Comparison of ENCODE assay signal across 29 mouse cellular contexts in genomic region chr1:61849029-61849714, GRCm38 (mm10).
A peak's percentile ranks its signal among the peaks of the same experiment; 100 is the strongest.
DNase-seq lines count a peak whose midpoint lies in the region; ATAC-seq lines count a peak whose summit lies in the region.
"Had no signal": no experiment of that assay in that cellular context is flagged by ENCODE, and none has a peak within 500 bp of the region (broad histone marks: within the 10 kb centered on the region; RNA-seq: fewer than 3 reads in every experiment).

No protein-coding gene starts in this region.

- no peaks in the 10 kb centered on the region for H3K36me3 ChIP-seq in heart, embryonic 13.5 days
- no peaks in the 10 kb centered on the region for H3K36me3 ChIP-seq in heart, embryonic 12.5 days
- no peaks in the 10 kb centered on the region for H3K36me3 ChIP-seq in neural tube, embryonic 13.5 days
- H3K36me3 ChIP-seq in midbrain, embryonic 15.5 days (replicated peaks): no peaks in the 10 kb centered on the region
- H3K36me3 ChIP-seq: embryonic facial prominence, embryonic 12.5 days; intestine, embryonic 15.5 days; liver, embryonic 12.5 days; neural tube, embryonic 12.5 days; stomach, embryonic 15.5 days had no signal

- no peak overlapping the region for H3K9ac ChIP-seq in heart, embryonic 13.5 days
- H3K9ac ChIP-seq in heart, embryonic 12.5 days: no peak overlapping the region
- H3K9ac ChIP-seq in neural tube, embryonic 13.5 days: no peak overlapping the region
- H3K9ac ChIP-seq in midbrain, embryonic 15.5 days: no peak overlapping the region
- H3K9ac ChIP-seq: embryonic facial prominence, embryonic 12.5 days; intestine, embryonic 15.5 days; liver, embryonic 12.5 days; liver, postnatal 0 days; neural tube, embryonic 12.5 days; stomach, embryonic 15.5 days had no signal

- peaks cover 20% of the 10 kb centered on the region for H3K4me1 ChIP-seq in heart, embryonic 13.5 days
- peaks cover 13% of the 10 kb centered on the region for H3K4me1 ChIP-seq in heart, embryonic 12.5 days (replicated peaks)
- peaks cover 5% of the 10 kb centered on the region; the same call in 1 of the 2 replicates for H3K4me1 ChIP-seq in neural tube, embryonic 13.5 days (replicated peaks)
- peaks cover 6% of the 10 kb centered on the region; the same call in 1 of the 2 replicates for H3K4me1 ChIP-seq in midbrain, embryonic 15.5 days
- H3K4me1 ChIP-seq: embryonic facial prominence, embryonic 12.5 days; intestine, embryonic 15.5 days; liver, embryonic 12.5 days; neural tube, embryonic 12.5 days; stomach, embryonic 15.5 days had no signal

- WGBS in heart, embryonic 13.5 days: 38% methylated on average over 6 of the region's 6 CpGs
- WGBS in heart, embryonic 12.5 days: 51% methylated on average over 6 of the region's 6 CpGs
- WGBS in neural tube, embryonic 13.5 days: 72% methylated on average over 6 of the region's 6 CpGs
- WGBS in midbrain, embryonic 15.5 days: 63% methylated on average over 6 of the region's 6 CpGs

- no peaks in the 10 kb centered on the region for H3K27me3 ChIP-seq in heart, embryonic 13.5 days (replicated peaks)
- no peaks in the 10 kb centered on the region for H3K27me3 ChIP-seq in heart, embryonic 12.5 days (replicated peaks)
- H3K27me3 ChIP-seq in neural tube, embryonic 13.5 days: no peaks in the 10 kb centered on the region
- H3K27me3 ChIP-seq in midbrain, embryonic 15.5 days (replicated peaks): no peaks in the 10 kb centered on the region
- H3K27me3 ChIP-seq: embryonic facial prominence, embryonic 12.5 days; intestine, embryonic 15.5 days; liver, embryonic 12.5 days; neural tube, embryonic 12.5 days; stomach, embryonic 15.5 days had no signal

- no peak overlapping the region for H3K4me3 ChIP-seq in heart, embryonic 13.5 days
- H3K4me3 ChIP-seq in heart, embryonic 12.5 days: no peak overlapping the region
- no peak overlapping the region for H3K4me3 ChIP-seq in neural tube, embryonic 13.5 days
- H3K4me3 ChIP-seq in midbrain, embryonic 15.5 days: no peak overlapping the region
- H3K4me3 ChIP-seq: embryonic facial prominence, embryonic 12.5 days; intestine, embryonic 15.5 days; layer of hippocampus, adult 2 months; left cerebral cortex, adult 2 months; liver, embryonic 12.5 days; neural tube, embryonic 12.5 days; stomach, embryonic 15.5 days had no signal

- no peak for ATAC-seq in heart, embryonic 13.5 days (ENCODE audit: extremely low read depth, insufficient number of reproducible peaks, low FRiP score, low TSS enrichment)
- ATAC-seq in heart, embryonic 12.5 days (ENCODE audit: insufficient number of reproducible peaks, low FRiP score): no peak
- no peak for ATAC-seq in neural tube, embryonic 13.5 days (ENCODE audit: low read depth)
- no peak for ATAC-seq in midbrain, embryonic 15.5 days (replicated peaks)
- ATAC-seq: CD4-positive, CD25-positive, alpha-beta regulatory T cell, adult 4 months; hindbrain, postnatal 0 days; intestine, embryonic 15.5 days; liver, embryonic 12.5 days; liver, postnatal 0 days had no signal

- peak overlapping the region; percentile 48 for H3K4me2 ChIP-seq in heart, embryonic 13.5 days
- H3K4me2 ChIP-seq in heart, embryonic 12.5 days: no peak overlapping the region
- no peak overlapping the region for H3K4me2 ChIP-seq in neural tube, embryonic 13.5 days
- no peak overlapping the region for H3K4me2 ChIP-seq in midbrain, embryonic 15.5 days
- H3K4me2 ChIP-seq: embryonic facial prominence, embryonic 12.5 days; intestine, embryonic 15.5 days; liver, embryonic 12.5 days; neural tube, embryonic 12.5 days; stomach, embryonic 15.5 days had no signal

- no peaks in the 10 kb centered on the region for H3K9me3 ChIP-seq in heart, embryonic 13.5 days
- H3K9me3 ChIP-seq in heart, embryonic 12.5 days (replicated peaks): no peaks in the 10 kb centered on the region
- no peaks in the 10 kb centered on the region for H3K9me3 ChIP-seq in neural tube, embryonic 13.5 days
- H3K9me3 ChIP-seq in midbrain, embryonic 15.5 days: no peaks in the 10 kb centered on the region
- H3K9me3 ChIP-seq: embryonic facial prominence, embryonic 12.5 days; intestine, embryonic 15.5 days; liver, embryonic 12.5 days; neural tube, embryonic 12.5 days; stomach, embryonic 15.5 days had no signal

- H3K27ac ChIP-seq in heart, embryonic 13.5 days (replicated peaks): peak overlapping the region; percentile 13; the same call in 1 of the 2 replicates
- H3K27ac ChIP-seq in heart, embryonic 12.5 days (ENCODE audit: poor library complexity, severe bottlenecking): no peak overlapping the region
- 0 out of 2 replicates have a peak overlapping the region, but pooled peaks have one; percentile 33 for H3K27ac ChIP-seq in neural tube, embryonic 13.5 days (replicated peaks)
- peak overlapping the region; percentile 42; the same call in 1 of the 2 replicates for H3K27ac ChIP-seq in midbrain, embryonic 15.5 days
- H3K27ac ChIP-seq: embryonic facial prominence, embryonic 12.5 days; hindbrain, postnatal 0 days; intestine, embryonic 15.5 days; layer of hippocampus, adult 2 months; left cerebral cortex, adult 2 months; liver, embryonic 12.5 days; macrophage; neural tube, embryonic 12.5 days; stomach, embryonic 15.5 days had no signal

- no peak for DNase-seq in heart, adult 8-10 months (ENCODE audit: low spot score)
- DNase-seq in heart, postnatal 4 days: peak; percentile 5
- DNase-seq in neural tube, embryonic 10.5 days (ENCODE audit: extremely low spot score, low spot score): no peak
- no peak for DNase-seq in ovary, adult 18-20 months (ENCODE audit: low spot score)
- DNase-seq: adrenal gland, postnatal 14 days; cerebellum, adult 11-12 months; cerebellum, adult 9-11 months; embryo, embryonic 11 days; gastrocnemius, postnatal 10 days; heart, postnatal 36 days; kidney, adult 2 months; kidney, postnatal 36 days; liver, postnatal 0 days; lung, postnatal 10 days; right cerebral cortex, postnatal 25 days had no signal
